Mouse (Mus musculus): ENCODE results near the gene Olfr70. TPM values are rescaled to one million over a fixed set of nuclear protein-coding genes. Genes with fewer than 3 reads are reported as not detected.

Olfr70 gene
- polyA plus RNA-seq, 1 experiment from 2014 or later: 0.08 TPM

GRCm38 (mm10) chr4:43703851-43704250 lies 3.2 kb upstream of the Olfr70 start:
- Histone ChIP-seq H3K9ac (replicated peaks) (no peak overlapping the region), H3K9me3 (replicated peaks) (no peaks in the 10 kb centered on the region), H3K4me2 (no peak overlapping the region), H3K27ac (replicated peaks) (no peak overlapping the region), H3K27me3 (replicated peaks) (no peaks in the 10 kb centered on the region), H3K4me3 (replicated peaks) (no peak overlapping the region), H3K36me3 (no peaks in the 10 kb centered on the region), H3K4me1 (no peaks in the 10 kb centered on the region)
- 70% methylated on average over 8 of the region's 8 CpGs for WGBS
- ATAC-seq (ENCODE audit: low FRiP score): no peak

GRCm38 (mm10) chr4:43703439-43703838 lies 2.8 kb upstream of the Olfr70 start:
- no peak for ATAC-seq (ENCODE audit: low FRiP score)
- WGBS: 77% methylated on average over 6 of the region's 6 CpGs

GRCm38 (mm10) chr4:43696561-43696960 lies 4.0 kb downstream of the Olfr70 start:
- no peak overlapping the region for H3K9ac ChIP-seq (replicated peaks)
- ATAC-seq (ENCODE audit: low FRiP score): no peak
- H3K9me3 ChIP-seq (replicated peaks): no peaks in the 10 kb centered on the region
- H3K4me1 ChIP-seq: no peaks in the 10 kb centered on the region
- peaks cover under 1% of the 10 kb centered on the region; the same call in 1 of the 2 replicates for H3K36me3 ChIP-seq
- WGBS: 72% methylated on average over 13 of the region's 13 CpGs
- H3K4me2 ChIP-seq: no peak overlapping the region
- no peak overlapping the region for H3K4me3 ChIP-seq (replicated peaks)
- H3K27ac ChIP-seq (replicated peaks): no peak overlapping the region
- no peaks in the 10 kb centered on the region for H3K27me3 ChIP-seq (replicated peaks)

More at GRCm38 (mm10) chr4:43703439-43703838, 2.8 kb upstream of the Olfr70 start:
- no peaks in the 10 kb centered on the region for H3K9me3 ChIP-seq (replicated peaks)
- H3K36me3 ChIP-seq: no peaks in the 10 kb centered on the region
- H3K4me1 ChIP-seq: no peaks in the 10 kb centered on the region
- no peak overlapping the region for H3K4me2 ChIP-seq
- H3K4me3 ChIP-seq (replicated peaks): no peak overlapping the region
- H3K9ac ChIP-seq (replicated peaks): no peak overlapping the region
- no peak overlapping the region for H3K27ac ChIP-seq (replicated peaks)
- H3K27me3 ChIP-seq (replicated peaks): no peaks in the 10 kb centered on the region

- H3K4me1 ChIP-seq: no peaks in the 10 kb centered on the region
Measured at GRCm38 (mm10) chr4:43695249-43695671, 5.3 kb downstream of the Olfr70 start.

GRCm38 (mm10) chr4:43694439-43695248 lies 6.0 kb downstream of the Olfr70 start:
- ATAC-seq (ENCODE audit: low FRiP score): no peak
- H3K4me1 ChIP-seq: no peaks in the 10 kb centered on the region
- no peaks in the 10 kb centered on the region for H3K27me3 ChIP-seq (replicated peaks)
- H3K4me3 ChIP-seq (replicated peaks): no peak overlapping the region
- H3K9ac ChIP-seq (replicated peaks): no peak overlapping the region
- H3K4me2 ChIP-seq: no peak overlapping the region
- no peak overlapping the region for H3K27ac ChIP-seq (replicated peaks)
- whole genome bisulfite sequencing: 94% methylated on average over 1 of the region's 1 CpGs
- H3K36me3 ChIP-seq: peaks cover 13% of the 10 kb centered on the region
- H3K9me3 ChIP-seq (replicated peaks): no peaks in the 10 kb centered on the region

More at GRCm38 (mm10) chr4:43695249-43695671, 5.3 kb downstream of the Olfr70 start:
- Histone ChIP-seq H3K27me3 (replicated peaks) (no peaks in the 10 kb centered on the region), H3K36me3 (peaks cover 7% of the 10 kb centered on the region), H3K9ac (replicated peaks) (no peak overlapping the region), H3K4me3 (replicated peaks) (no peak overlapping the region), H3K4me2 (no peak overlapping the region), H3K27ac (replicated peaks) (no peak overlapping the region), H3K9me3 (replicated peaks) (no peaks in the 10 kb centered on the region)
- WGBS: 33% methylated on average over 9 of the region's 9 CpGs
- no peak; the same call in 1 of the 2 replicates for ATAC-seq (ENCODE audit: low FRiP score)

- H3K27ac ChIP-seq (replicated peaks): no peak overlapping the region
- H3K4me3 ChIP-seq (replicated peaks): no peak overlapping the region
- H3K9ac ChIP-seq (replicated peaks): no peak overlapping the region
- no peak for ATAC-seq (ENCODE audit: low FRiP score)
- H3K27me3 ChIP-seq (replicated peaks): no peaks in the 10 kb centered on the region
- H3K4me2 ChIP-seq: no peak overlapping the region
- 82% methylated on average over 5 of the region's 5 CpGs for WGBS
- H3K36me3 ChIP-seq: peaks cover 21% of the 10 kb centered on the region
- no peaks in the 10 kb centered on the region for H3K9me3 ChIP-seq (replicated peaks)
- H3K4me1 ChIP-seq: no peaks in the 10 kb centered on the region
Measured at GRCm38 (mm10) chr4:43693806-43694241, 6.8 kb downstream of the Olfr70 start.

GRCm38 (mm10) chr4:43691026-43691425 lies 9.6 kb downstream of the Olfr70 start:
- H3K27me3 ChIP-seq (replicated peaks): no peaks in the 10 kb centered on the region
- H3K4me2 ChIP-seq: no peak overlapping the region
- no peak overlapping the region for H3K4me3 ChIP-seq (replicated peaks)
- H3K9ac ChIP-seq (replicated peaks): no peak overlapping the region
- 77% methylated on average over 5 of the region's 5 CpGs for WGBS
- H3K36me3 ChIP-seq: peaks cover 39% of the 10 kb centered on the region
- no peak overlapping the region for H3K27ac ChIP-seq (replicated peaks)
- H3K9me3 ChIP-seq (replicated peaks): no peaks in the 10 kb centered on the region
- no peak for ATAC-seq (ENCODE audit: low FRiP score)
- H3K4me1 ChIP-seq: no peaks in the 10 kb centered on the region

- Histone ChIP-seq H3K27me3 (replicated peaks) (no peaks in the 10 kb centered on the region), H3K4me1 (no peaks in the 10 kb centered on the region), H3K27ac (replicated peaks) (no peak overlapping the region), H3K4me2 (no peak overlapping the region), H3K9me3 (replicated peaks) (no peaks in the 10 kb centered on the region), H3K9ac (replicated peaks) (no peak overlapping the region), H3K36me3 (peaks cover 49% of the 10 kb centered on the region), H3K4me3 (replicated peaks) (no peak overlapping the region)
- 92% methylated on average over 17 of the region's 17 CpGs for WGBS
- ATAC-seq (ENCODE audit: low FRiP score): no peak
Measured at GRCm38 (mm10) chr4:43690021-43690420, 10.6 kb downstream of the Olfr70 start.

GRCm38 (mm10) chr4:43679416-43680043 lies 21.1 kb downstream of the Olfr70 start:
- no peak for ATAC-seq (ENCODE audit: low FRiP score)
- H3K9me3 ChIP-seq (replicated peaks): no peaks in the 10 kb centered on the region
- no peak overlapping the region for H3K9ac ChIP-seq (replicated peaks)
- H3K4me3 ChIP-seq (replicated peaks): no peak overlapping the region
- no peak overlapping the region for H3K27ac ChIP-seq (replicated peaks)
- H3K4me2 ChIP-seq: no peak overlapping the region
- WGBS: 89% methylated on average over 7 of the region's 7 CpGs
- no peaks in the 10 kb centered on the region for H3K27me3 ChIP-seq (replicated peaks)
- H3K4me1 ChIP-seq: no peaks in the 10 kb centered on the region
- peaks cover 97% of the 10 kb centered on the region for H3K36me3 ChIP-seq

- Histone ChIP-seq H3K4me2 (no peak overlapping the region), H3K4me1 (peaks cover 2% of the 10 kb centered on the region; the same call in 1 of the 2 replicates), H3K4me3 (replicated peaks) (no peak overlapping the region), H3K27ac (replicated peaks) (no peak overlapping the region), H3K36me3 (peaks cover 95% of the 10 kb centered on the region), H3K9ac (replicated peaks) (no peak overlapping the region), H3K9me3 (replicated peaks) (no peaks in the 10 kb centered on the region), H3K27me3 (replicated peaks) (no peaks in the 10 kb centered on the region)
- no peak for ATAC-seq (ENCODE audit: low FRiP score)
- WGBS: 88% methylated on average over 6 of the region's 6 CpGs
Measured at GRCm38 (mm10) chr4:43678541-43678940, 22.1 kb downstream of the Olfr70 start.

GRCm38 (mm10) chr4:43675608-43676007 lies 25.0 kb downstream of the Olfr70 start:
- Histone ChIP-seq H3K27ac (replicated peaks) (no peak overlapping the region), H3K36me3 (peaks cover 68% of the 10 kb centered on the region), H3K4me1 (peaks cover 29% of the 10 kb centered on the region), H3K4me3 (replicated peaks) (no peak overlapping the region), H3K4me2 (no peak overlapping the region), H3K9me3 (replicated peaks) (no peaks in the 10 kb centered on the region), H3K27me3 (replicated peaks) (no peaks in the 10 kb centered on the region), H3K9ac (replicated peaks) (no peak overlapping the region)
- 77% methylated on average over 4 of the region's 4 CpGs for WGBS
- ATAC-seq (ENCODE audit: low FRiP score): no peak

- H3K9ac ChIP-seq (replicated peaks): no peak overlapping the region
- no peaks in the 10 kb centered on the region for H3K9me3 ChIP-seq (replicated peaks)
- no peak overlapping the region for H3K4me2 ChIP-seq
- H3K27ac ChIP-seq (replicated peaks): no peak overlapping the region
- H3K4me3 ChIP-seq (replicated peaks): no peak overlapping the region
- H3K27me3 ChIP-seq (replicated peaks): no peaks in the 10 kb centered on the region
- no peak for ATAC-seq (ENCODE audit: low FRiP score)
- H3K36me3 ChIP-seq: peaks cover 62% of the 10 kb centered on the region
- H3K4me1 ChIP-seq: peaks cover 36% of the 10 kb centered on the region
- WGBS: 86% methylated on average over 5 of the region's 5 CpGs
Measured at GRCm38 (mm10) chr4:43674974-43675373, 25.6 kb downstream of the Olfr70 start.

Measured in neural tube, embryonic 15.5 days (tissue).